Mouse (Mus musculus) myocyte (in vitro differentiated cells): Measurements from ENCODE around the gene Prkag2.

Experiments used
- CEBPB ChIP-seq: IDR thresholded peaks from 2 replicates; pipeline ENCODE4 v1.6.1; 2011; ENCODE audit warnings: mild to moderate bottlenecking, moderate library complexity; ENCODE audit not compliant: poor library complexity, insufficient read depth, severe bottlenecking
- SRF ChIP-seq: IDR thresholded peaks from one replicate; pipeline ENCODE4 v1.6.1; 2011; ENCODE audit warnings: low read depth; ENCODE audit not compliant: control insufficient read depth, insufficient read length
- USF1 ChIP-seq: IDR thresholded peaks from one replicate; pipeline ENCODE4 v1.6.1; 2011; ENCODE audit warnings: low read depth, mild to moderate bottlenecking, control low read depth, moderate library complexity

GRCm38 (mm10) chr5:24825365-24826055 is 274.9 kb downstream of the Prkag2 start:
- no peak for TF ChIP-seq SRF
- no peak for TF ChIP-seq USF1
- no peak for TF ChIP-seq CEBPB
